Comparison of ENCODE assay signal across 20 mouse cellular contexts in genomic region chr8:106289464-106289863, GRCm38 (mm10). TPM values are rescaled to one million over a fixed set of nuclear protein-coding genes. Genes with fewer than 3 reads are reported as not detected.
DNase-seq lines count a peak whose midpoint lies in the region; ATAC-seq and TF ChIP-seq lines count a peak whose summit lies in the region.
"Had no signal": no experiment of that assay in that cellular context is flagged by ENCODE, and none has a peak within 500 bp of the region (broad histone marks: within the 10 kb centered on the region; RNA-seq: fewer than 3 reads in every experiment).

No protein-coding gene starts in this region.

- 0 out of 2 replicates have a peak, but pooled peaks have one; percentile 14 for ATAC-seq in intestine, embryonic 16.5 days
- ATAC-seq in forebrain, embryonic 11.5 days (replicated peaks; ENCODE audit: low FRiP score) = no peak
- ATAC-seq: forebrain, embryonic 13.5 days; forebrain, postnatal 0 days had no signal

- no peaks in the 10 kb centered on the region for H3K36me3 ChIP-seq in intestine, embryonic 16.5 days (ENCODE audit: control insufficient read depth, insufficient read depth, low read length)
- no peaks in the 10 kb centered on the region for H3K36me3 ChIP-seq in forebrain, embryonic 11.5 days (ENCODE audit: control insufficient read depth, insufficient read depth, low read length)
- H3K36me3 ChIP-seq: embryonic facial prominence, embryonic 12.5 days; G1E; heart, embryonic 13.5 days had no signal

- H3K9ac ChIP-seq in intestine, embryonic 16.5 days (ENCODE audit: low read depth, low read length) = no peak overlapping the region
- H3K9ac ChIP-seq in forebrain, embryonic 11.5 days (ENCODE audit: low read length) = no peak overlapping the region
- H3K9ac ChIP-seq: embryonic facial prominence, embryonic 12.5 days; forebrain, embryonic 13.5 days; forebrain, postnatal 0 days; heart, embryonic 13.5 days; hindbrain, embryonic 15.5 days had no signal

- H3K4me2 ChIP-seq in intestine, embryonic 16.5 days (ENCODE audit: low read depth, low read length) = no peak overlapping the region
- H3K4me2 ChIP-seq in forebrain, embryonic 11.5 days (ENCODE audit: low read depth, low read length, severe bottlenecking) = no peak overlapping the region
- H3K4me2 ChIP-seq: embryonic facial prominence, embryonic 12.5 days; forebrain, embryonic 13.5 days; heart, embryonic 13.5 days; hindbrain, embryonic 15.5 days had no signal

- H3K4me1 ChIP-seq in intestine, embryonic 16.5 days (ENCODE audit: control insufficient read depth, insufficient read depth, low read length) = peaks cover 6% of the 10 kb centered on the region; the same call in 1 of the 2 replicates
- no peaks in the 10 kb centered on the region for H3K4me1 ChIP-seq in forebrain, embryonic 11.5 days (replicated peaks; ENCODE audit: control insufficient read depth, insufficient read depth, low read length)
- H3K4me1 ChIP-seq: embryonic facial prominence, embryonic 12.5 days; heart, embryonic 13.5 days had no signal

- H3K4me3 ChIP-seq in layer of hippocampus, adult 2 months = no peak overlapping the region
- no peak overlapping the region for H3K4me3 ChIP-seq in intestine, embryonic 16.5 days (ENCODE audit: low read length)
- no peak overlapping the region for H3K4me3 ChIP-seq in forebrain, embryonic 11.5 days (ENCODE audit: low read depth, low read length)
- H3K4me3 ChIP-seq: embryonic facial prominence, embryonic 12.5 days; forebrain, embryonic 13.5 days; heart, embryonic 13.5 days; hindbrain, embryonic 15.5 days had no signal

- no peak for TF ChIP-seq CTCF in layer of hippocampus, adult 2 months (conservative IDR thresholded peaks at IDR 0.05)

- no peaks in the 10 kb centered on the region for H3K27me3 ChIP-seq in intestine, embryonic 16.5 days (replicated peaks; ENCODE audit: control insufficient read depth, insufficient read depth, low read length)
- H3K27me3 ChIP-seq in forebrain, embryonic 11.5 days (ENCODE audit: control insufficient read depth, insufficient read depth, low read length) = no peaks in the 10 kb centered on the region
- H3K27me3 ChIP-seq: embryonic facial prominence, embryonic 12.5 days; forebrain, embryonic 13.5 days; heart, embryonic 13.5 days; hindbrain, embryonic 15.5 days had no signal

- 47% methylated on average over 7 of the region's 7 CpGs for WGBS in intestine, embryonic 16.5 days
- 56% methylated on average over 7 of the region's 7 CpGs for WGBS in forebrain, embryonic 11.5 days

- peak overlapping the region; percentile 79 for H3K27ac ChIP-seq in layer of hippocampus, adult 2 months
- no peak overlapping the region for H3K27ac ChIP-seq in intestine, embryonic 16.5 days (ENCODE audit: low read length)
- no peak overlapping the region for H3K27ac ChIP-seq in forebrain, embryonic 11.5 days (ENCODE audit: low read depth, low read length)
- H3K27ac ChIP-seq: embryonic facial prominence, embryonic 12.5 days; forebrain, embryonic 13.5 days; heart, embryonic 13.5 days; hindbrain, embryonic 15.5 days had no signal

- DNase-seq in layer of hippocampus, adult 2 months (ENCODE audit: low spot score in 2 of 2) = no peak
- no peak for DNase-seq in layer of hippocampus, postnatal 10 days (ENCODE audit: low spot score in 2 of 2)
- DNase-seq in right cerebral cortex, postnatal 14 days = peak; percentile 37
- DNase-seq in right cerebral cortex, postnatal 4 days = no peak
- no peak for DNase-seq in left cerebral cortex, adult 18-20 months (ENCODE audit: low spot score in 2 of 2)
- DNase-seq in forebrain, embryonic 11.5 days (ENCODE audit: low spot score) = no peak
- DNase-seq: adrenal gland, postnatal 10 days; cerebellum, adult 11 months; cerebellum, adult 9-10 months; cerebellum, postnatal 25 days; forebrain, postnatal 0 days; gastrocnemius, postnatal 36 days; heart, adult 11 months; heart, postnatal 36 days had no signal

- no peaks in the 10 kb centered on the region for H3K9me3 ChIP-seq in intestine, embryonic 16.5 days (ENCODE audit: control insufficient read depth, low read length)
- no peaks in the 10 kb centered on the region for H3K9me3 ChIP-seq in forebrain, embryonic 11.5 days (ENCODE audit: control insufficient read depth, low read length)
- H3K9me3 ChIP-seq: embryonic facial prominence, embryonic 12.5 days; forebrain, embryonic 13.5 days; G1E; heart, embryonic 13.5 days; hindbrain, embryonic 15.5 days had no signal

RNA-seq across cellular contexts. Expression of gene Smpd3, which starts 48.3 kb away (rescaled TPM):
- total RNA-seq in layer of hippocampus, adult 2 months (2021) = 10 to 100 TPM; 74.2 to 75.8 TPM
- total RNA-seq in layer of hippocampus, postnatal 10 days (2021) = 100 to 1,000 TPM; 124 to 127 TPM
- polyA plus RNA-seq in intestine, embryonic 16.5 days (2015; fragmentation: Nextera tagmentation; extraction: Ambion mirVana) = 21.7 and 23.3 TPM in 2 replicates
- total RNA-seq in left cerebral cortex, adult 18-20 months (2021) = 10 to 100 TPM; 51.2 to 59.3 TPM
- 11.1 and 11.8 TPM in 2 replicates for polyA plus RNA-seq in forebrain, embryonic 11.5 days (2014; fragmentation: Nextera tagmentation; extraction: Ambion mirVana)
- total RNA-seq: G1E had no signal
- polyA plus RNA-seq: G1E had no signal
